Mouse (Mus musculus): ENCODE results near the gene Arhgap23.

- no peak for TF ChIP-seq CTCF (IDR thresholded peaks at IDR 0.05; ENCODE audit: low read depth)
- no peak for TF ChIP-seq EP300 (optimal IDR thresholded peaks at IDR 0.05)
Measured at GRCm38 (mm10) chr11:97502383-97502782, 87.0 kb downstream of the Arhgap23 start.

All from stomach, postnatal 0 days (tissue).